Mouse (Mus musculus): ENCODE measurements around the gene Foxred2. TPM values are rescaled to one million over a fixed set of nuclear protein-coding genes. Genes with fewer than 3 reads are reported as not detected.

Gene Foxred2
- polyA plus RNA-seq, 1 experiment from 2014 or later = 0.24 TPM

DNA sequence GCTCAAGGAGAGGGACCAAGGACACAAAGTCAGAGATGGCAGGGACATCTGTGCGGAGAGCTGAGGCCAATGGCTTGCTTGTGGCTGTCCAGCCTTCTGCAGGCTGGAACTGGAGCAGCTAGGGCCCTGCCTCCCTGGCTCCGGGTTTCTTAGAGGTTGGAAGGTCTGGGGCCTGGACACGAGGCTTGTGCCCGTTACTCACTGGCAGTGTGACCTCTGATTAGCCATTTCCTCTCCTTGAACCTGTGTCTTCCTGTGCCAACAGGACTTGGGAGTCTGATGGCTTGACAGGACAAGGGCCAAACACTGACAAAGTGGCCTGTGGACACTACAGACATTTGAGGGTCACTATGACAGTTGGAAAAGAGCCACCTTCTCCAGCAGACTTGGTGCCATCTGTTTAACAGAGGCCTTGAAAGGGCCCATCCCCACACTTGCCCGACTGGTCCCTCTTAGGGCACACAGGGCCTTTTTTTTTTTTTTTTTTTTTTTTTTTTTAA is 24.7 kb upstream of the Foxred2 start:
- Histone ChIP-seq H3K4me2 (replicated peaks; ENCODE audit: low read depth, low read length) (no peak overlapping the region), H3K27me3 (replicated peaks; ENCODE audit: insufficient read depth, low read length) (no peaks in the 10 kb centered on the region), H3K4me1 (ENCODE audit: insufficient read depth, low read depth, low read length) (no peaks in the 10 kb centered on the region), H3K27ac (ENCODE audit: low read length) (no peak overlapping the region), H3K36me3 (ENCODE audit: insufficient read depth, low read length) (no peaks in the 10 kb centered on the region), H3K4me3 (ENCODE audit: low read depth, low read length) (no peak overlapping the region), H3K9ac (replicated peaks; ENCODE audit: low read depth) (no peak overlapping the region), H3K9me3 (ENCODE audit: low read length) (no peaks in the 10 kb centered on the region)
- 44% methylated on average over 5 of the region's 5 CpGs for WGBS
- TF ChIP-seq CTCF (IDR thresholded peaks at IDR 0.05) (no peak), EP300 (IDR thresholded peaks at IDR 0.05) (no peak)
- no peak for ATAC-seq
- no peak for DNase-seq (ENCODE audit: low spot score)

DNA sequence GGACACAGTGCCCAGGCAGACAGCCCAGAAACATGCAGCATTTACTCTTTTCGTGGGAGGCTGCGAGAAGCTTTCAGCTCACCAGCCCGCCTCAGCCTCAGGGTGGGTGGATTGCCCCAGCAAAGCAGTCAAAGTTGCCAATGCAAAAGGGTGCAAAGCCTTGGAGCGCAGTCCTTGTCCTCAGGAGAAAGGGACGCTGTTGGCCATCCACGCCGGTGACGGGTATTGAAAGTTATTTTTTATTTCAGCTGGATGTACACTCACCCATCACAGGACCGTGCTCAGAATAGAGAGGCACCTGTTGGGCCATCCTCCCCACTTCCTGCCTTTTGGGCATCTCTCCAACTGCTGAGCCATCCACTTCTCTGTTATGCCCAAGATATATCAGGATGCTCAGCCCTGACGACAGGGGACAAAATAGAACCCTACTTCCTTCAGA is 22.9 kb upstream of the Foxred2 start:
- Histone ChIP-seq H3K36me3 (ENCODE audit: insufficient read depth, low read length) (no peaks in the 10 kb centered on the region), H3K27ac (ENCODE audit: low read length) (no peak overlapping the region), H3K27me3 (replicated peaks; ENCODE audit: insufficient read depth, low read length) (no peaks in the 10 kb centered on the region), H3K4me3 (ENCODE audit: low read depth, low read length) (no peak overlapping the region), H3K4me2 (replicated peaks; ENCODE audit: low read depth, low read length) (no peak overlapping the region), H3K9ac (replicated peaks; ENCODE audit: low read depth) (no peak overlapping the region), H3K9me3 (ENCODE audit: low read length) (no peaks in the 10 kb centered on the region), H3K4me1 (ENCODE audit: insufficient read depth, low read depth, low read length) (no peaks in the 10 kb centered on the region)
- 80% methylated on average over 10 of the region's 10 CpGs for WGBS
- TF ChIP-seq EP300 (IDR thresholded peaks at IDR 0.05) (no peak), CTCF (IDR thresholded peaks at IDR 0.05) (no peak)
- no peak for ATAC-seq
- no peak for DNase-seq (ENCODE audit: low spot score)

DNA sequence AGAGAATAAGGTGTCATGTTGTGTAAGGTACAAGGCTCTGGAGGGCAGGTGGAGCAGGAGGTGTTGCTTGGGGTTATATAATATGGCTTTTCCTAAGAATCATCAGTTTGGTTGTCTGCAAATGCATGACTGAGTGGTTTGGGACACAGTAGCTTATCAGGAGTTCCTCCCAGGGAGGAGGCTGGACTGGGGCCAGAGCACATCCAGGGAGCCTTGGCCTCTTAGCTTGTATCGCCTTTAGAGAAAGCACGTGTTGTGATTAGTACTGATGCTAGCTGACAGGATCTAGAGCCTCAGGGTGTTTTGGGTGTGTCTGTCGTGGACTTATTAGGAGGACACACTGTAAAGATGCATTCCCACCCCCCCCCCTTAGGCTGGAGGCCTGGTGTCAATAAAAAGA is 21.1 kb upstream of the Foxred2 start:
- DNase-seq (ENCODE audit: low spot score) (no peak), ATAC-seq (no peak)
- Histone ChIP-seq H3K4me2 (replicated peaks; ENCODE audit: low read depth, low read length) (no peak overlapping the region), H3K36me3 (ENCODE audit: insufficient read depth, low read length) (no peaks in the 10 kb centered on the region), H3K27me3 (replicated peaks; ENCODE audit: insufficient read depth, low read length) (no peaks in the 10 kb centered on the region), H3K4me3 (ENCODE audit: low read depth, low read length) (no peak overlapping the region), H3K9me3 (ENCODE audit: low read length) (no peaks in the 10 kb centered on the region), H3K9ac (replicated peaks; ENCODE audit: low read depth) (no peak overlapping the region), H3K27ac (ENCODE audit: low read length) (no peak overlapping the region), H3K4me1 (ENCODE audit: insufficient read depth, low read depth, low read length) (no peaks in the 10 kb centered on the region)
- 60% methylated on average over 3 of the region's 3 CpGs for WGBS
- TF ChIP-seq EP300 (IDR thresholded peaks at IDR 0.05) (no peak), CTCF (IDR thresholded peaks at IDR 0.05) (no peak)

DNA sequence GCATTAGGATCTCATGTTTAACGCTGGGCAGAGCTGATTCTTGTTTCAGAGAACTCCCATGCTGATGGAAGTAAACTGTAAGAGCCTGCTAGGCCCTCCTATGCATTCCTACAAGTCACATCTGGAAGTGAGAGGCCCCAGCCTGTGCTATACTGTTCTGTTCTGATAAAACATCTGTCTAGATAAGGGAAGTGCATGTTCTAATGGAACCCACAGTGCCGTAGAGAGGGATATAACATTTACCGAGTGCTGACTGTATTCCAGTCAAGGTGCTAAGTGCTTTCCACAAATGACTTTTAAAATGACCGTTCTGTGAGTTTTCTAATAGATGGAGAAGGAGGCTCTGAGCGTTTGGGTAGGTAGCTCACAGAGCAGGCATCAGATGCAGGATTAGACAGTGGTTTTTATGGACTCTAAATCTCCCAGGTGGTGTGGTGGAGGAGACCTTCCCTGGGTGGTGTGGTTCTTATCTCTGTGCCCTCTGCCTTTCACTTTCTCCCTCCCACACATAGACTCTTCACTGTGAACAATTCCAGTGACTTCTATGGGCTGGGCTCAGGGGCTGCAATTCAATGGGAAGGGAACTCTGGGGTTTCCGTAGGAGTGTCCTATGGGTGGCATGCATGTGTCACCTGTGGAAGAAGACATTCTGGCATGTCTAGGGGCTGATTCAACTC is 17.8 kb upstream of the Foxred2 start:
- no peaks in the 10 kb centered on the region for H3K9me3 ChIP-seq (ENCODE audit: low read length)
- peaks cover 7% of the 10 kb centered on the region; the same call in 1 of the 2 replicates for H3K4me1 ChIP-seq (ENCODE audit: insufficient read depth, low read depth, low read length)
- no peak overlapping the region for H3K27ac ChIP-seq (ENCODE audit: low read length)
- no peak overlapping the region for H3K4me3 ChIP-seq (ENCODE audit: low read depth, low read length)
- TF ChIP-seq CTCF (IDR thresholded peaks at IDR 0.05) (no peak), EP300 (IDR thresholded peaks at IDR 0.05) (no peak)
- DNase-seq (ENCODE audit: low spot score) (no peak), ATAC-seq (no peak)
- no peak overlapping the region for H3K4me2 ChIP-seq (replicated peaks; ENCODE audit: low read depth, low read length)
- H3K36me3 ChIP-seq (ENCODE audit: insufficient read depth, low read length) = no peaks in the 10 kb centered on the region
- no peaks in the 10 kb centered on the region for H3K27me3 ChIP-seq (replicated peaks; ENCODE audit: insufficient read depth, low read length)
- 58% methylated on average over 6 of the region's 6 CpGs for WGBS
- no peak overlapping the region for H3K9ac ChIP-seq (replicated peaks; ENCODE audit: low read depth)

DNA sequence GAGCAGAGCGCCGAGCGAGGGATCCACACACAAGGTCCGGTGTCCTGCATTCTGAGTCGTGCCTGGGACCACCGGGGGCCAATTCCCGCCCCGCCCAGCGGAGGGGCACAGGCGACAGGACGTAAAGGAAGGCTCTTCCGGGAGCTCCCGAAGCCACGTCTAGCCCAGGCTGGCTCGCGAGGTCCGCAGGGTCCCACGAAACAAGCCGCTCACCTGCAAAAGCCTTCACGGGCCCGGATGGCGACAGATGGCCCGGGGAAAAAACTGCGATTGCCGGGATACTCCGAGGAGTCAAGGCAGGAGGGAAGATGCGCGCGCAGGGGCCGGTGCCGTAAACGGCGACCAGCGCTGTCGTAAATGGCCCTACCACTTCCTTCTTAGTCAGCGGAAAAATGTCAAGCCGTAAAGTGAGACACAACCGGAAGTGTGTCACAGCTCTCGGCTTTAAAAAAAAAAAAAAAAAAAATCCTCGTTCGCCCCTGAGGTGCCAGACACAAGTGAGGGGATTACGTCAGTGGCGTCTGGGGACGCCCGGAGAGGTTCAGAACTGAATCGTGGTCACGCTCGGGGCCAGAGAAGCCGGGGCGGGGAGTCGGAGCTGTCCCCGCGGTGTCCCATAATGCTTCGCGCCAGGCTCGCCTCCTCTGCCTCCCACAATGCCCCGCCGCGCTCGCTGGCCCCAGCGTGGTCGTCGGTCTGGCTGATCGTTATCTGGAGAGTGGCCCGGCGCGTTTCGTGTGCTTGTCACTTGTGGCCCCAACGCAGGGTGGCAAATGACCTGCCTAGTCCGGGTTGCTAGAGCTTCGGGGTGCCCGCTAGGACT is 14.2 kb upstream of the Foxred2 start, which contains the start of gene Eif3d:
Gene Eif3d, minus strand, starts transcription at position 344 of the 823 bp plus-strand sequence.
- peak; percentile 97 for DNase-seq (ENCODE audit: low spot score)
- Histone ChIP-seq H3K9me3 (ENCODE audit: low read length) (no peaks in the 10 kb centered on the region), H3K27ac (ENCODE audit: low read length) (peak within 1 kb of the TSS; percentile 97), H3K4me2 (replicated peaks; ENCODE audit: low read depth, low read length) (peak within 1 kb of the TSS; percentile 81), H3K9ac (replicated peaks; ENCODE audit: low read depth) (peak within 1 kb of the TSS; percentile 99), H3K4me1 (ENCODE audit: insufficient read depth, low read depth, low read length) (peaks cover 8% of the 10 kb centered on the region; the same call in 1 of the 2 replicates), H3K4me3 (ENCODE audit: low read depth, low read length) (peak within 1 kb of the TSS; percentile 87), H3K36me3 (ENCODE audit: insufficient read depth, low read length) (peaks cover 25% of the 10 kb centered on the region; the same call in 1 of the 2 replicates), H3K27me3 (replicated peaks; ENCODE audit: insufficient read depth, low read length) (no peaks in the 10 kb centered on the region)
- TF ChIP-seq EP300 (IDR thresholded peaks at IDR 0.05) = 0 out of 2 replicates have a peak, but pooled peaks have one; percentile 60
- TF ChIP-seq CTCF (IDR thresholded peaks at IDR 0.05) = 0 out of 2 replicates have a peak, but pooled peaks have one; percentile 2
- ATAC-seq = peak; percentile 94
- WGBS = under 1% methylated on average over 72 of the region's 72 CpGs

DNA sequence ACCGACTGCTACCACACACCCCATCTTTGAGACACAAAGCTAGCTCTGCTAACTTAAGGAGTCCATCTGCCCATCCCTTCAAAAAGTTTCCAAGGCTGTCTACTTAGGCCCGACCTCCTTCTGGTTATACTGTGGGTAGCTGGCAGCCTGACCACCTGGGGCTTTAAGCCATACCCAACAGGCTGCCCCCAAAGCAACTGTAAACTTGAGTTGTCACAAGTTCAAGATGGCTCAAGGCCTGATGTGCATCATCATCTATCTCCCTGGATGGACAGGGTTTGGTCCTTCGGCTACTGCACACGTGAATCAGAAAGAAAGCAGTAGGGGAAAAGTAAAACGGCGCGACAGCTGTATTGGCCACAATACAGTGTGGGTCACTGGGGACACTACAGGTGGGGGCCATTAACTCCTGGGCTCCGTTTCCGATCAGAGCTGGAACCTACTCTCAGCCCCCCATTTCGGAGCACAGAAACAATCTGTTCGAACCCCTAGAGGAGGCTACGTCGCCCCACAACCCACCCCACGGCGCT is 13.5 kb upstream of the Foxred2 start:
- Histone ChIP-seq H3K4me1 (ENCODE audit: insufficient read depth, low read depth, low read length) (peaks cover 8% of the 10 kb centered on the region; the same call in 1 of the 2 replicates), H3K27ac (ENCODE audit: low read length) (peak overlapping the region; percentile 97), H3K9ac (replicated peaks; ENCODE audit: low read depth) (peak overlapping the region; percentile 99), H3K4me2 (replicated peaks; ENCODE audit: low read depth, low read length) (peak overlapping the region; percentile 81), H3K9me3 (ENCODE audit: low read length) (no peaks in the 10 kb centered on the region), H3K36me3 (ENCODE audit: insufficient read depth, low read length) (peaks cover 31% of the 10 kb centered on the region; the same call in 1 of the 2 replicates), H3K27me3 (replicated peaks; ENCODE audit: insufficient read depth, low read length) (no peaks in the 10 kb centered on the region), H3K4me3 (ENCODE audit: low read depth, low read length) (peak overlapping the region; percentile 87)
- ATAC-seq (no peak; the same call in 1 of the 2 replicates), DNase-seq (ENCODE audit: low spot score) (peak; percentile 41)
- WGBS = 1% methylated on average over 15 of the region's 15 CpGs
- TF ChIP-seq EP300 (IDR thresholded peaks at IDR 0.05) (no peak), CTCF (IDR thresholded peaks at IDR 0.05) (no peak)
